Mouse (Mus musculus) lung, adult 2 months (tissue): ENCODE measurements around the gene Top1. TPM values are rescaled to one million over a fixed set of nuclear protein-coding genes. Genes with fewer than 3 reads are reported as not detected.

Experiments used
- DNase-seq: peaks from one replicate; pipeline ENCODE4 v3.0.0; 2022
- H3K4me1 ChIP-seq: fragments of 200-500 bp; 2 replicates; pipeline ENCODE4 v1.6.1; 2011; ENCODE audit warnings: low read length; ENCODE audit not compliant: control insufficient read depth, insufficient read depth
- H3K4me3 ChIP-seq: fragments of 200-500 bp; replicated peaks from 2 replicates; pipeline ENCODE3; 2011; ENCODE audit warnings: low read depth, mild to moderate bottlenecking, control low read depth, low read length; ENCODE audit errors: extremely low read depth
- CTCF ChIP-seq: fragments of 200-500 bp; IDR thresholded peaks from 2 replicates; pipeline ENCODE4 v1.5.1; 2011; ENCODE audit warnings: mild to moderate bottlenecking, low read length, control low read depth; ENCODE audit not compliant: insufficient read depth
- POLR2A ChIP-seq: fragments of 200-500 bp; IDR thresholded peaks from 2 replicates; pipeline ENCODE4 v1.6.1; 2011; ENCODE audit warnings: low read depth, mild to moderate bottlenecking, control low read depth, low read length, borderline replicate concordance; ENCODE audit errors: extremely low read depth
- WGBS: fragments of 180-500 bp; shearing (Covaris S2); methylation state at CpG from one replicate; pipeline ENCODE4 v1.1.7; 2018; 5-methylcytosine and 5-hydroxymethylcytosine counted together
- polyA plus RNA-seq: library from polyadenylated mRNA; depleted of rRNA; stranded (reverse); fragments of >200 nt; gene quantifications from 2 replicates; pipeline ENCODE4 v1.2.3, GENCODE M21; 2012

The Top1 gene
- polyA plus RNA-seq, 1 experiment, result 10.7 TPM

DNA sequence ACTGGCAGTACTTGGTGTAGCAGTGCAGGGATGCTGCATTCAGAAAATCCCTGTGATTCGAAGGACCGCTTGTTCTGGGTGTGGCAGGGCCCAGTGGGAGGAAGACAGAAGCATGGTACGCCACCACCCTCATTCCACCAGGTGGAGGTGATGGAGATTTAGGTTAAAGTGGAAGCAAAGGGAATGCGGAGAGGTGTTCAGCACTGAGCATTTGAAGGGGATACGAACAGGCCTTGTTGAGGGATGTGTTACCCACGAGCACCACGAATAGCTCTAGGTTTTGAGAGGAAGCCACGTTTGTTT is 16.2 kb upstream of the Top1 start:
- TF ChIP-seq POLR2A, result no peak
- no peak for TF ChIP-seq CTCF
- no peak for DNase-seq
- Histone ChIP-seq H3K4me1 (no peaks in the 10 kb centered on the region), H3K4me3 (no peak overlapping the region)
- 90% methylated on average over 8 of the region's 8 CpGs for WGBS

DNA sequence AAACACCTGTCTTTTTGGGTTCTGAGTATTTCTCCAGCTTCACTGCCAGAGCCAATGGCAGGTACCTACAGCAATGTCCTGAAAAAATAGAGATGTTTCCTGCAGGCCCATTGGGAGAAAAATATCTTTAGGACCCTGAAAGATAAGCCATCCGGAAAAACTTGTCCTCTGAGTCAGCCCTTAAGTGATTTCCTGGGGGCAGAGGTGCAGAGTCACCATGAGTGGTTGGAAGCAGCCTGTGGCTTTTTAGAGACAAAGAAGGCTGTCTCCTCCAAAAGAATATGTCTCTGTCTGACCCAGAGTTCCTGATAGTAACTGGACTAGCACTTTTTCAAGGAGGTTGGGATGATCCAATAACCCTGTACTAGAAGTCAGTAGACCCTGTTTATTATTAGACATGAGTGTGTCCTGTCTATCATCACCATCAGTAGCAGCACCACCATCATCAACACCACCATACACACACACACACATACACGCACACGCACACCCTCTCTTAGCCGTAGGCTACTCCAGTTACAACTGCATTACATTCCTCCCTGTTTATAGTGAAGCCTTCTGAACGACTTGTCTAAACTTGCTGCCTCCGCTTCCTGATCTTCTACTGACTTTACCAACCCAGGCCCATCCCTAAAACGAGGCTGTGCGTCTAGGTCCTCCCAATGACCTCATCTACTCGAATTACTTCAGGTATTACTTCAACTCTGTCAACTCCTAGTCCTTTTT is 14.7 kb upstream of the Top1 start:
- H3K4me3 ChIP-seq, result no peak overlapping the region
- TF ChIP-seq POLR2A (no peak), CTCF (no peak)
- no peak for DNase-seq
- no peaks in the 10 kb centered on the region for H3K4me1 ChIP-seq
- 78% methylated on average over 9 of the region's 9 CpGs for WGBS

DNA sequence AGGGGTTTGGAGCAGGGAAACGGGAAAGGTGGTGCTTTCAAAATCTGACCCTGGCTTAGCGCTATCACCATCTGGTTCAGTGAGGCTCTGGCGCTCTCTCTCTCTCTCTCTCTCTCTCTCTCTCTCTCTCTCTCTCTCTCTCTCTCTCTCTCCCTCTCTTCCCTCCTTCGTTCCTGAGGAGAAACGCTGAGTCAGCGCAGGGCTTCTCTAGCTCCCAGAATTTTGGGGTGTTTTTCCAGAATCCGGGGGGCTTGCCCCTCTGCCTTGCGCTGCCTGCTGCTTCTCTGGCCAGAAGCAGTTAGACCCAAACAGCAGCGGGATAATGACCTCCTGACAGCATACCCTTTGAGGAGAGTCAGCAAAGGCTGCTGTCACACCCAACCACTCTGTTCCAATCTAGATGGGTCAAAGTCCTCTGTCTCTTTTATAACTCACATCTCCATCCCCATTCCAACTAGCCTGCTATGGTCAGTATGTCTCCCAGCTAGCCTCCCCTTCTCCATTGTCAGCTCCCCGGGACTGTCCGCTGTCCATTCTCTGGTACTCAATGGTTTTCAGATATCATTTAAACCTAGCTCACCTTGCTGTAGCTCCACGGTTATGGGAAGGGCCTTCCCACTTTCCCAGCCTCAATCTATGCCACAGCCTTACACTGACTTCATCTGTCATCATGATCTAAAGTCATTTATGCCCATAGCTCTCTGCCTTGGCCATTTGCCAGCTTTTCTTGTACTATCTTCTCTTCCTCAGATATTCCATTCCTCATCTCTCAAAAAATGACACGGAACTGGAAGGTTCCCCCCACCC is 5.6 kb upstream of the Top1 start:
- TF ChIP-seq POLR2A (no peak), CTCF (no peak)
- DNase-seq, result no peak
- WGBS, result 83% methylated on average over 13 of the region's 13 CpGs
- Histone ChIP-seq H3K4me3 (no peak overlapping the region), H3K4me1 (no peaks in the 10 kb centered on the region)

DNA sequence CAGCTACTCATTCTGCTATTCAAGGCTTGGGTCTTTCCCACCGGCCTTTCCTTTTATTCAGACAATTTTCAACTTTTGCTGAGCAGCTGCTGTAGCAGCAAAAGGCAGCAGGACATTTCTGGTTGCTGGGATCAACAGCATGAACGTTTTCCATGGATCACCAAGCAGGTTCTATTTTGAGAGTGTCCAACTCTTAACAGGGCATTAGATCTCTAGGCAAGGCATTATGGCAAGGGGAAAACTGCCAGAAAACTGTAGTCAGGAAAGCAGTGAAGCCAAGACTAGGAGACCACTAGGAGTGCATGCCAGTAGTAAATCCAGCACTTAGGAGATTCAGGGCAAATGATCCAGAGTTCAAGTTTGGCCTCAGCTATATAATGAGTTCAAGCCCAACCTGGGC is 4.5 kb upstream of the Top1 start:
- WGBS, result 56% methylated on average over 2 of the region's 2 CpGs
- TF ChIP-seq POLR2A, result no peak
- TF ChIP-seq CTCF, result no peak
- Histone ChIP-seq H3K4me3 (no peak overlapping the region), H3K4me1 (no peaks in the 10 kb centered on the region)
- no peak for DNase-seq

DNA sequence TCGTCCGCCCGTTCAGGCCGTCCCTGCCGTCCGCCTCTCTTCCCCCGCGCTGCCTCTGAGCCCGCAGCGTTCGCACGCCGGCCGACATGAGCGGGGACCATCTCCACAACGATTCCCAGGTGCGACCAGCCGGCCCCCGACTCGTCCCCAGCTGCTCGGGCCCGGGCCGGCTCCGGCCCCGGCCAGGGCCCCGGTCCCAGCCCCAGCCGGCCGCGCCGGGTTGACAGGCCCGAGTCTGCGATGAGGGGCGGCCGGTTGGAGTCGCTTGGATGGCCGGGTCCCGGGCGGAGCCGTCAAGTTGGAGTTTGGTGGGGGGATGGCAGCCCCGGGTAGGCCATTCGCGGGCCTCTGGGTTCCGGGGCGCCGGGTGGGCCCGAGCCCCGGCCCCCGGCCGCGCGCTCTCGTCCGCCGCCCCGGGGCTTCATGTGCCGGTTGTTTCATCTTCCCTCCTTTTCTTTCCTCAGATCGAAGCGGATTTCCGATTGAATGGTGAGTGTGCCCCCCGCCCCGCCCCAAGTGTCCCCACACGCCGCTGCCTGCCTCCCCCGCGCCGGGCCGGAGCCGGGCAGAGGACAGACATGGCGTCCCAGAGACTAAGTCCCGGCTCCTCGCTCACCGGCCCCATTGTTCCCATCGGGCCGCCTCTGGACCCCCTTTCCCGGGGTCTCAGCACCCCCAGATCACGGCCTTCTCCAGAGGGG is 606 bp downstream of the Top1 start:
- peak; percentile 75 for DNase-seq
- Histone ChIP-seq H3K4me3 (peak overlapping the region; percentile 67), H3K4me1 (peaks cover 7% of the 10 kb centered on the region)
- 1% methylated on average over 72 of the region's 76 CpGs for WGBS
- TF ChIP-seq POLR2A (no peak), CTCF (no peak)

DNA sequence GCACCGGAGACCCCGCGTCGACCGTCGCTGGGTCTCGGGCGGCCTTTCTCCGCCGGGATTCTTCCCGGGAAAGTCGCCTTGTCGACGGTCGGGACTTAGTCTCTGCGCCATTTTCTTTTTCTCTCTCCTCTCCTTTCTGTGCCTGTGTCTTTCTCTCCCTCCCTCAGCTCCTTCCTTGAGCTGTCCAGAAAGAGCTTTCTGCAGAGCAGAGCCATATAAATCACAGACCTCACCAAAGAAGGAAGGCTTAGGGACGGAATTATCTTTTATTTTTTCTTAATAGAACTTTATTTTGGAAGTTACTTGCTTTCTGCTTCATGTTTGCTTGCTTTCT is 1.1 kb downstream of the Top1 start:
- no peak for DNase-seq
- under 1% methylated on average over 17 of the region's 17 CpGs for WGBS
- no peak for TF ChIP-seq POLR2A
- no peak for TF ChIP-seq CTCF
- peaks cover 7% of the 10 kb centered on the region for H3K4me1 ChIP-seq
- H3K4me3 ChIP-seq, result peak overlapping the region; percentile 67

DNA sequence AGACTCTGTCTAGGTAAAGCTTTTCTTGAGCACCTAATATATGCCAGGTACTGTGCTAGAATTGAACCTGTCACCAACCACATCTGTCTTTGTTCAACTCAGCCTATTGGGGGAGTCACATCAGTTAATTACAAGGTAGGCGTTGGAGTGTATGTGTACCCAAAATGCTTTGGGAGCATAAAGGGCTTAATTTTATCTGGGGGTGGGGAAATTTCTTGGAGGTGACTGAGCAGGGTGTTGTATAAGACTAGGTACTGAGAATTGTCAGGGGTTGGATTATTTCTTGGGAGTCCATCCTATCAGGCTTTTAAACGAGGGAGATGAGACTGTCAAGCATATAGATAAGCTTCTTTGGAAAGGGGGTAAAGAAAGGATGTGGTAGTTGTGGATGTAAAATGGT is 2.4 kb downstream of the Top1 start:
- 41% methylated on average over 2 of the region's 2 CpGs for WGBS
- DNase-seq, result no peak
- TF ChIP-seq CTCF (no peak), POLR2A (no peak)
- no peak overlapping the region for H3K4me3 ChIP-seq
- H3K4me1 ChIP-seq, result peaks cover 7% of the 10 kb centered on the region

DNA sequence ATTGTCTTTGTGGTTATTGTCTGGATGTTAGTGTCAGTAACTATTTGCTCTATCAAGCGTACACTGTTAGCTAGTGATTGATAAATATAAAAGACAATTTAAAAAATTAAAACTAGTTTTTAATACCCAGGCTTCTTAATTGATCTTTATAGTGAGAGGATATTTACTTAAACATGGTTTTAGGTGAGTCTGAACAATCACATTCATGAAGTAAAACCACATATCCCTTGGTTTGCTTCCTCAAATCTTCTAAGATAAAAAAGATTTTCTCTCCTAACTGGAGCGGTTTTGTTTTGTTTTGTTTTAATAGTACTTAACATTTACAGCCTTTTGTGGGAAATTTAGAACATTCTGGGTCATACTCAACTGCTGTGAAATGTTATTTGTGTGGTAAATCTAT is 3.4 kb downstream of the Top1 start:
- no peak for TF ChIP-seq CTCF
- TF ChIP-seq POLR2A, result no peak
- no peak for DNase-seq
- WGBS, result 65% methylated on average over 2 of the region's 2 CpGs
- H3K4me1 ChIP-seq, result peaks cover 9% of the 10 kb centered on the region
- no peak overlapping the region for H3K4me3 ChIP-seq

DNA sequence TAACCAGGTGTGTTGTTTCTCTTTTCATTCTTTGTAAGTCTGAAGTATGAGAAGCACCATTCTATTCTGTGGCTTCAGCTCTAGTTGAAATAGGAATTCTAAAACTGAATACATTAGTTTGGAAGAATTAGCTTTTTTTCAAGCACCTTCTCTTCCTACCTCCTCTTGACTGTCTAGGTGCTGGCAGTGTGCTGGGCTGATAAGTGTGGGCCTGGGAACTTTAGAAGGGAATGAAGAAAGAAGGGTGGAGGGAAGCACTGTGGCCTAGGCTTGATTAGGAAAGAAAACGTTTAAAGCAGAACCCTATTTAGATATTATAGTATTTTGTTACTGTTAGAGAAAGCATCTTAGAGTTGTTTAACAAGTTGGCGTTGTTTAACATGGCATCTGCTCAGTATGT is 5.5 kb downstream of the Top1 start:
- TF ChIP-seq POLR2A, result no peak
- TF ChIP-seq CTCF, result no peak
- Histone ChIP-seq H3K4me1 (peaks cover 9% of the 10 kb centered on the region), H3K4me3 (no peak overlapping the region)
- no peak for DNase-seq
- 50% methylated on average over 2 of the region's 2 CpGs for WGBS
